Mouse (Mus musculus) gastrocnemius, adult 2 months (tissue): ENCODE results near the gene Slc29a1. TPM values are rescaled to one million over a fixed set of nuclear protein-coding genes. Genes with fewer than 3 reads are reported as not detected.

Experiments
- DNase-seq: peaks from one replicate; pipeline ENCODE4 v3.0.0; 2022
- H3K27ac ChIP-seq: fragments of 200-600 bp; 2 replicates; pipeline ENCODE4 v1.8.1; 2022; ENCODE audit warnings: mild to moderate bottlenecking
- H3K4me3 ChIP-seq: fragments of 200-600 bp; 2 replicates; pipeline ENCODE4 v1.8.1; 2022; ENCODE audit warnings: mild to moderate bottlenecking, moderate library complexity
- CTCF ChIP-seq: fragments of 200-600 bp; IDR thresholded peaks from 2 replicates; pipeline ENCODE4 v1.8.1; 2022; ENCODE audit warnings: antibody characterized with exemption, mild to moderate bottlenecking, moderate library complexity
- intact Hi-C: fragments of 180-260 bp; cut with DNase I; formaldehyde crosslinking; loops from one replicate; pipeline ENCODE4 v1.15.1; 2025
- total RNA-seq, 2 experiments: library from RNA; stranded (reverse); gene quantifications; 2 replicates each; pipeline ENCODE4 v1.2.3; 2021

Slc29a1 gene
- total RNA-seq, 2 experiments from 2014 or later = 27.4 to 44.7 TPM

GRCm38 (mm10) chr17:45573087-45573779, 26.2 kb downstream of the Slc29a1 start, which contains the start of gene Hsp90ab1:
Gene Hsp90ab1 (minus strand): TSS chr17:45573271.
- peak within 1 kb of the TSS; percentile 81 for H3K4me3 ChIP-seq
- intact Hi-C loops = no loop called here
- no peak for TF ChIP-seq CTCF
- H3K27ac ChIP-seq = peak within 1 kb of the TSS; percentile 96
- DNase-seq = peak; percentile 99

- Histone ChIP-seq H3K27ac (peak overlapping the region; percentile 96), H3K4me3 (peak overlapping the region; percentile 81)
- intact Hi-C loops = no loop called here
- TF ChIP-seq CTCF = peak; percentile 28
- DNase-seq = peak; percentile 84
These were observed 27.0 kb downstream of the Slc29a1 start for GRCm38 (mm10) chr17:45572103-45573086.

- no peak for DNase-seq
- Histone ChIP-seq H3K27ac (no peak overlapping the region), H3K4me3 (no peak overlapping the region; the same call in 1 of the 2 replicates)
- TF ChIP-seq CTCF = no peak
- intact Hi-C loops = no loop called here
These were observed 29.4 kb downstream of the Slc29a1 start for GRCm38 (mm10) chr17:45569999-45570398.

- intact Hi-C loops = no loop called here
- Histone ChIP-seq H3K4me3 (no peak overlapping the region), H3K27ac (no peak overlapping the region)
- TF ChIP-seq CTCF = no peak
- no peak for DNase-seq
These were observed 30.4 kb downstream of the Slc29a1 start for GRCm38 (mm10) chr17:45568990-45569389.

- TF ChIP-seq CTCF = no peak
- no peak for DNase-seq
- intact Hi-C loops = no loop called here
- Histone ChIP-seq H3K27ac (no peak overlapping the region), H3K4me3 (no peak overlapping the region)
These were observed 32.2 kb downstream of the Slc29a1 start for GRCm38 (mm10) chr17:45567162-45567601.

GRCm38 (mm10) chr17:45566360-45567161, 32.8 kb downstream of the Slc29a1 start:
- Histone ChIP-seq H3K4me3 (no peak overlapping the region), H3K27ac (no peak overlapping the region)
- no peak for TF ChIP-seq CTCF
- no peak for DNase-seq
- intact Hi-C loops = no loop called here

GRCm38 (mm10) chr17:45566031-45566359, 33.4 kb downstream of the Slc29a1 start:
- Histone ChIP-seq H3K4me3 (no peak overlapping the region), H3K27ac (no peak overlapping the region)
- no peak for TF ChIP-seq CTCF
- no peak for DNase-seq
- intact Hi-C loops = no loop called here

- intact Hi-C loops = no loop called here
- TF ChIP-seq CTCF = no peak
- H3K4me3 ChIP-seq = peak overlapping the region; percentile 99
These were observed 34.3 kb downstream of the Slc29a1 start for GRCm38 (mm10) chr17:45565103-45565502.

GRCm38 (mm10) chr17:45564531-45565084, 34.8 kb downstream of the Slc29a1 start:
- intact Hi-C loops = no loop called here
- DNase-seq = peak; percentile 55
- peak overlapping the region; percentile 94 for H3K27ac ChIP-seq
- H3K4me3 ChIP-seq = peak overlapping the region; percentile 99
- no peak for TF ChIP-seq CTCF

More at GRCm38 (mm10) chr17:45565103-45565502, 34.3 kb downstream of the Slc29a1 start:
- DNase-seq = no peak
- no peak overlapping the region; the same call in 1 of the 2 replicates for H3K27ac ChIP-seq

- intact Hi-C loops = no loop called here
- peak; percentile 97 for DNase-seq
- Histone ChIP-seq H3K27ac (peak within 1 kb of the TSS; percentile 94), H3K4me3 (peak within 1 kb of the TSS; percentile 99)
- peak; percentile 94 for TF ChIP-seq CTCF
These were observed 35.5 kb downstream of the Slc29a1 start, which contains the start of gene Slc35b2 for GRCm38 (mm10) chr17:45563655-45564530. Gene Slc35b2 (plus strand): TSS chr17:45563874.

- Histone ChIP-seq H3K4me3 (peak overlapping the region; percentile 99), H3K27ac (peak overlapping the region; percentile 94)
- intact Hi-C loops = no loop called here
- no peak for TF ChIP-seq CTCF
- DNase-seq = no peak
These were observed 36.2 kb downstream of the Slc29a1 start for GRCm38 (mm10) chr17:45563216-45563615.
